Mouse (Mus musculus) right cerebral cortex, postnatal 10 days (tissue): ENCODE data around the gene Smim14.
A peak's percentile ranks its signal among the peaks of the same experiment; 100 is the strongest.
"Not testable (repeated sequence)": the region's sequence is repeated elsewhere in the genome, so short reads cannot be mapped to it uniquely, and the experiment has no call there.

ENCODE experiments used
- DNase-seq, 2 experiments: peaks; one replicate each; pipeline ENCODE4 v3.0.0; 2021; ENCODE audit warnings: low spot score in 2 of 2

Smim14 gene

DNA sequence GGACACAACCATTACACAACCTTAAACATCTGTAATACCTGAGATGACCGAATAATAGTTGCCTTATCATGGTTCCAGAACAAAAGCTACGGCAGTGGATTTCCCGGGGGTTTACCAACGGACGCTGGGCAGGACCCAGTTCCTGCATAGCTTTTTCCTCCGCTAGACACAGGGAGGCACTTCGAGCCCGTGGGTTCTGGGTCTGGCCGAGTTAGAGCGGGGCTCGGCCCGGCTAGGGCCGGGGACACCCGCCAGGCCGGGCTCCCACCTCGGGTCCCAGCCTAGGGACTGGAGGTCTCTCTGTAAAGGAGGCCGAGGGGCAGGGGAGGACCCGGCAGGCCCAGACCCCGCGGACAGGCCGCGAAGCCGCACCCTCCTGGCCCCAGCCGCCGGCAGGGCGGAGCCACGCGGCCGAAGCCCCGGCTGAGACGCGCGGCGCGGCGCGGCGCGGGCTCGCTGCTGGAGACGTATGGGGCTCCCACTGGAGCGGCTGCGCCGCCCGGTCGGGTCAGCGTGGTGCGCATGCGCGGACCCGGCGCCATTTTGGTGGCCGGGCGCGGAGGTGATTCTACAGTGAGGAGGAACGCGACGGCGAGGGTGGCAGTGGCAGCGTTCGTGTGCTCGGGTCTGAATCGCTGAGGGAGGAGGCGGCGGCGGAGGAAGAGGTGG, at the start of gene Smim14, which contains the start of gene Ube2k:
Gene Smim14, minus strand, starts transcription at position 434 of the 669 bp plus-strand sequence.
Gene Ube2k, plus strand, starts transcription at position 483 of the 669 bp plus-strand sequence.
- peak; percentile 95 to 96 for DNase-seq

DNA sequence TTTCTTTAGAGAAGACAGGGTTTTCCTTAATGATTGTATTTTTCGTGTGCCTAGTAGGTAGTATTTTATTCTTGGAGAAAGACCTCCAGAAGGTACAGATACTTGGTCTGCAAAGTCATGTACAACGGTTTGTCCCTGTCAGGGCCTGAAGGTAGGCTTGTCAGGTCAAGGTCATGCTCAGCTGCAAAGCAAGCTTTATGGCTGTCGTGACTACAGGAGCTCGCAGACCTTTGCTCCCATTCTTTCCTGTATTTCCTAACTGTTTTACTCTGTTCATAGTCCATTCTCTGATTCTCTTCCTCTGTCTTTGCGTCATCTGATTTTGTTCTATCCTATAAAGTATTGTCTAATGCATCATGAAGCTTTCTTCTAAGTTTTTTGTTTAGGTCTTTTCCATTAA, 49.3 kb upstream of the Smim14 start:
- no peak for DNase-seq

DNA sequence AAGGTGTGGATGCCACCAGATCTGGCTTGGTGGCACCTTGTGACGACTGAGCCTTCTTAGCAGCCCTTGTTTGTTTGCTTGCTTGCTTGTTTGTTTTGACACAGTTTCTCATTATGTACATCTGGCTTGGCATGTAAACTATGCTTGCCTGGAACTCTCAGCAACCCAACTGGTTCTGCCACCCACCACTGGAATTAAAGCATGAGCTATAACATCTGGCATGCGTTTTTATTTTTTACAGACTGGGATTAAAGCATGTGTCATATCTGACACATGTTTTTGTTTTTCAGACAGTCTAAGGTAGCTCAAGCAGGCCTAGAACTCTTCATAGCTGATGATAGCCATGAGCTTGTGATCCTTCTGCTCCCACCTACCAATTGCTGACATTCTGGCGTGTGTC, 41.6 kb upstream of the Smim14 start:
- DNase-seq: no peak

- no peak for DNase-seq
These were observed 38.9 kb upstream of the Smim14 start for GRCm38 (mm10) chr5:65575896-65576295.

- DNase-seq: no peak
These were observed 37.9 kb upstream of the Smim14 start for GRCm38 (mm10) chr5:65574876-65575275.

DNA sequence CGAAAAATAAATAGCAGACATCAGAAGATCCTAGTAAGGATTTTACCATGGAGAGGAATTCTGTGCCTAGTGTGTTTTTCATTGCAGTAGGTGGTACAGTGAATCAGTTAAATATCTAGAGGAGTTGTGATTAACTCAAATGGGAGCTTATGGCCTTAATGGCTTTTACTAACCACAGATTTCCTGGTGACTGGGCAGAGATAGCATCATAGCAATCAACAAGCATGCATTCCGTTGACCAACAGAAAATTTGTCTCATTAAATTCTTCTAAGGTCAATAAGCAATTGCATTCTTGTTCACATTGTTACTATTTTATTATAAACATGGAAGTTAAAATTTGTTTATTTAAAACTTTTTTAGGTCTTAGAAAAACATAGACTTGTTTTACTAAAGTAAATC, 28.5 kb upstream of the Smim14 start:
- no peak for DNase-seq

GRCm38 (mm10) chr5:65561125-65561893, 24.3 kb upstream of the Smim14 start:
- no peak for DNase-seq

DNA sequence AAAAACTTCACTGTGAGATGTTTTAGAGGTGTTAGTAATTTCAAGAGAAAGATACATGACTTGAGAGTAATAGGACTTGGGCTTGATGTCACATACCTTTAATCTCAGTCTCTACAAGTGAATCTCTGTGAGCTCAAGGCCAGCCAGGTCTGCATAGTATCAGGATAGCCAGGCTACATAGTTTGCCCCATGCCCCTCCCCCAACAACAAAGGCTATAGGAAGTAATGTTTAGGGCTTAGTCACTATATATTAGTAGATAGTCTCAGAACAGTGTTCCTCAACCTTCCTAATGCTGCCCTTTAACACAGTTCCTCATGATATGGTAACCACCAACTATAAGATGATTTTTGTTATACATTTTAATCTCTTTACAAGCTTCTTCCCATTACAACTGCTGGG, 20.1 kb upstream of the Smim14 start:
- DNase-seq: no peak

- DNase-seq: no peak
These were observed 12.7 kb upstream of the Smim14 start for GRCm38 (mm10) chr5:65549677-65550076.

DNA sequence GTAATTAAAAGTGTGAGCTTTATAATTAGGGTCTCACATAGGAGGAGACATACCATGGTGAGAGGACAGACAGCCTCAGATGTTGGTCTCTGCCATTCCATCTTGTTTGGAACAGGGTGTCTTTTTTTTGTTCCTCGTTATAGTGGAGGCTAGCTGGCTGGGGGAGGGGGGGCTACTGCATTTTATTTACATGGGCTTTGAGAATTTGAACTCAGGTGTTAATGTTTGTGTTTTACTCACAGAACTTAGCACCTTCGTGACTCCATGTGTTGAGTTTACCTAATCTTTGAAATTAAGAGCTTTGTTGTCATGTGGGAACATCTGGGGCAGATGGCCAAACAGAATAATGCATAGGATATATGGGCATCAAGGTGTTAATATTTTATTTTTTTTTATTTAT, 7.6 kb upstream of the Smim14 start:
- no peak for DNase-seq

- no peak for DNase-seq
These were observed 6.5 kb upstream of the Smim14 start for GRCm38 (mm10) chr5:65543491-65543890.

GRCm38 (mm10) chr5:65541889-65542288, 4.9 kb upstream of the Smim14 start:
- DNase-seq: no peak

DNA sequence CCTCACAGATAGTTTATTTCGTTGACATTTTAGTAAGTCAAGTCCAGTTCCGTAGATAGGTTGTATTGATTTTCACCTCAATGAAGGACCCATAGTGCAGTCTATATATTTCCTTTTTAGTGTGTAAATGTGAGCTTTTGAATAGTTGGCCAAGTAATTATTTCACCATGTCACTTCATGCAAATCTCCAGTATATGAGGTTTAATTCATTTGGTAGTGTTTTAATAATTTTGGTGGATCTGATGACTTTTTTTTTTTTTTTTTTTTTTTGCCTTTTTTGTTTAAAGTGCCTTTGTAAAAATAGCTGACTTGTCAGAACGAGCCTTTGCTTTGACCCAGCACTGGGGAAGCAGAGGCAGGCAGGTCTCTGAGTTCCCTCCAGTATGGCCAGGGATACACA, 2.8 kb upstream of the Smim14 start:
- DNase-seq: no peak

GRCm38 (mm10) chr5:65538829-65539228, 1.8 kb upstream of the Smim14 start:
- no peak for DNase-seq

- no peak for DNase-seq
These were observed 1.1 kb upstream of the Smim14 start for GRCm38 (mm10) chr5:65538121-65538520.

- DNase-seq: peak; percentile 49 to 55
These were observed 562 bp upstream of the Smim14 start for GRCm38 (mm10) chr5:65537420-65538071.

DNA sequence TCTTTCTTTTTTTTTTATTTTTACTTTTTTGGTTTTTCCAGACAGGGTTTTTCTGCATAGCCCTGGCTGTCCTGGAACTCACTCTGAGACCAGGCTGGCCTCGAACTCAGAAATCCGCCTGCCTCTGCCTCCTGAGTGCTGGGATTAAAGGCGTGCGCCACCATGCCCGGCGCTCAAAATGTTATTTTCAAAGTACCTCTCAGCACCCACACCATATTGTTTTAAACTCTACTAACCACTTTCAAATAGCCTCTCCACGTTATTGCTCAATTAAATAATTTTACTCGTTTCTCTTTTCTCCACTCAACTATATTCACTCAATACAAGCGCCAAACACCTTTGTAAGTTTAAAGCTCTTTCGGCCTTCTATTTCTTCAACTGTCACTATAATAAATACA, 917 bp downstream of the Smim14 start:
- DNase-seq: not testable (repeated sequence)

- DNase-seq: no peak
These were observed 1.4 kb downstream of the Smim14 start for GRCm38 (mm10) chr5:65535457-65536067.

DNA sequence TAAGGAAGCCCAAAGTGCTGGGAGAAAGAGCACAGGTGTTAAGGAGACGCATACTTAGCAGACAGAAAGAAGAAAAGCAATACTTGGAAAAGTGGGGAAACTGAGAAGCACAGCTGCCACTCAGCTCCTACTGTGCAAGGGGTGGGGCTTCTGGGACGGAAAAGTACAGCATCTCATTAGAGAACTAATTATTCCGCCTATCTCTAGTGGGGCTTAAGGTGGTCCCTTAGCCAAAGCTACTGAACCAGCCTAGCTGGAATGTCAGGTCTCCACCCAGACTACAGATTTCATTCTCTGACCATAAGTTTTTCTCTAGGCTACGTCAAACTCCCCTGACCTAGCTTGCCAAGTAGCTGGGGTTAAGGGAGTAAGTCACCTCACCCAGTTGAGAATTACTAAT, 2.5 kb downstream of the Smim14 start:
- DNase-seq: no peak

- DNase-seq: no peak
These were observed 5.7 kb downstream of the Smim14 start for GRCm38 (mm10) chr5:65531283-65531682.

DNA sequence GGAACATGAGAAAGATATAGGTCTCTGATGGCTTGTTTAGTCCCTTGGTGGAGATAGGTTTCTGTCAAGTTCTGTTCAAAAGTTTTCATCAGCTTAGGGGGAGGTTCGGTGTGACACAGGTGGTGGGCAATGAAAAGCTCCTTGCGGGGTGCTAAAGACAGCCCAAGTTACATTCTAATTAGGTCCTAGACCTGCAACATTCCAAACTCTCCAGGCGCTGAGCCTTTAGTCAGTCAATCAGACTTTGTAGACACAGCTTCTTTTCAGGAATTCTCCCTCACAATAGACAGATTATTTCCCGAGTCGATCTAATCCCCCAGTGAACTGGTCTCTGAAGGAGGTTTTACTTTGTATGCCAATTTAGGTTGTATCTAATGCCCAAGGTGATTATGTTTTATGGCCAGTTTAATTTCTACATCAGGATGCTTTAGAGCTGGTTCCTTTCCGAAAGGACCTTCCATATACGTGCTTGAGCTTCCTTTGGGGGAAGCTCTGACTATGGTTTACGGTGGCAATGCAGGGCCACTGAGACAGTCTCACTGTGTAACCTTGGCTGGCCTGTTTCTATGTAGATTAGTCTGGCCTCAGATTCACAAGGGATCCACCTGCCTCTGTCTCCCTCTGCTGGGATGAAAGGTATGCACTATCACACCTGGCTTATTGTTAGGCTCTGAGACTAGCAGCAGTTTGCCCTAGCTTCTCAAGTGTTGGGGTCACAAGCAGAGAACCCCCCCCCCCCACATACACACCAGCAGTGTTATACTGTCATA, 11.1 kb downstream of the Smim14 start:
- no peak for DNase-seq

- no peak for DNase-seq
These were observed 12.2 kb downstream of the Smim14 start for GRCm38 (mm10) chr5:65524831-65525230.
